Mouse (Mus musculus) heart, postnatal 0 days (tissue): ENCODE measurements around the gene Itga8. TPM values are rescaled to one million over a fixed set of nuclear protein-coding genes. Genes with fewer than 3 reads are reported as not detected.

ENCODE experiments used
- ATAC-seq: fragments of 200-750 bp; cut with Nextera tagmentation; 2 replicates; pipeline ENCODE4 v1.8.0; 2017; ENCODE audit warnings: low read depth, moderate number of reproducible peaks, moderate library complexity; ENCODE audit not compliant: insufficient read depth
- DNase-seq: peaks from one replicate; pipeline ENCODE4 v3.0.0-alpha.2; 2016; ENCODE audit warnings: low spot score
- H3K27ac ChIP-seq: fragments of 300-500 bp; sonication (generic); 2 replicates; pipeline ENCODE4 v1.5.1; 2014; ENCODE audit warnings: low read depth, mild to moderate bottlenecking
- H3K27me3 ChIP-seq: fragments of 300-500 bp; sonication (generic); 2 replicates; pipeline ENCODE4 v1.6.1; 2014; ENCODE audit warnings: low read length, mixed read lengths; ENCODE audit not compliant: control insufficient read depth, insufficient read depth
- H3K36me3 ChIP-seq: fragments of 300-500 bp; sonication (generic); replicated peaks from 2 replicates; pipeline ENCODE4 v1.6.1; 2014; ENCODE audit warnings: low read length, mixed read lengths; ENCODE audit not compliant: control insufficient read depth, insufficient read depth
- H3K4me1 ChIP-seq: fragments of 300-500 bp; sonication (generic); 2 replicates; pipeline ENCODE4 v1.6.1; 2014; ENCODE audit warnings: antibody characterized with exemption; ENCODE audit not compliant: control insufficient read depth, insufficient read depth
- H3K4me2 ChIP-seq: fragments of 300-500 bp; sonication (generic); 2 replicates; pipeline ENCODE4 v1.6.1; 2014; ENCODE audit warnings: low read depth, mild to moderate bottlenecking, low read length, moderate library complexity
- H3K4me3 ChIP-seq: fragments of 300-500 bp; sonication (generic); 2 replicates; pipeline ENCODE4 v1.5.1; 2014; ENCODE audit warnings: low read depth, low read length
- H3K9ac ChIP-seq: fragments of 300-500 bp; sonication (generic); replicated peaks from 2 replicates; pipeline ENCODE4 v1.6.1; 2014; ENCODE audit warnings: low read depth, low read length, mixed read lengths
- H3K9me3 ChIP-seq: fragments of 300-500 bp; sonication (generic); replicated peaks from 2 replicates; pipeline ENCODE4 v1.6.1; 2016; ENCODE audit warnings: low read length; ENCODE audit not compliant: control insufficient read depth
- CTCF ChIP-seq: IDR thresholded peaks from 2 replicates; pipeline ENCODE4 v1.5.1; 2016; ENCODE audit warnings: antibody characterized with exemption, control low read depth, low read depth
- EP300 ChIP-seq: IDR thresholded peaks from 2 replicates; pipeline ENCODE4 v1.6.1; 2016; ENCODE audit warnings: antibody characterized with exemption, low read depth
- WGBS: fragments of 180-500 bp; shearing (Covaris S2); extraction: QIAGEN DNeasy Blood & Tissue Kit; methylation state at CpG from one replicate; pipeline ENCODE4 v1.1.7; 2014; 5-methylcytosine and 5-hydroxymethylcytosine counted together
- polyA plus RNA-seq: library from polyadenylated mRNA; unstranded; fragments of >200 nt; fragmentation: Nextera tagmentation; extraction: Ambion mirVana; gene quantifications from 2 replicates; pipeline ENCODE4 v1.2.1, GENCODE M21; 2015
- total RNA-seq: library from RNA; depleted of rRNA; stranded (reverse); fragments of >200 nt; gene quantifications from 2 replicates; pipeline ENCODE4 v1.2.3, GENCODE M21; 2014; ENCODE audit warnings: low replicate concordance

Gene Itga8
- total and polyA plus RNA-seq, 2 experiments from 2014 or later: 5.6 to 15.0 TPM

DNA sequence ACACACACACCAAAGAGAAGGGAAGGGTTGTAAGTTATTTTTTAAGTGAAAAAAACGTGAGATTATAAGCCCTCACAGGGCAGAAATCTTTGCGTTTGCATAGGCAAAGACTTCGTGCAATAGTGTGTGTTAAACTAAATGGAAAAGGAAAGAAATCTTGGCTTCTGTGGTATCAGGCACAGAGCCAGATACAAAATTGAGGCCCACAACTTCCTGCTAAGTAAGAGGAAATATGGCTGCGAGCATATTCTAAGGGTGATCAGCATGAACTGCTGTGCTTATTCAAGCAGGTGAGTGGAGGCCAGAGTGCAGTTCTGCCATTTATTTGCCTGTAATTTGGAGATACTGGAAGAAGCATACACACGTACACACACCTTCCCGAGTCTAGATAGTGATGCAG, 93.6 kb downstream of the Itga8 start:
- TF ChIP-seq CTCF: no peak
- no peak for TF ChIP-seq EP300
- Histone ChIP-seq H3K9me3 (no peaks in the 10 kb centered on the region), H3K27me3 (no peaks in the 10 kb centered on the region), H3K27ac (no peak overlapping the region), H3K9ac (no peak overlapping the region), H3K4me3 (no peak overlapping the region), H3K4me1 (no peaks in the 10 kb centered on the region; the same call in 1 of the 2 replicates), H3K4me2 (no peak overlapping the region), H3K36me3 (no peaks in the 10 kb centered on the region)
- DNase-seq (no peak), ATAC-seq (no peak)
- 60% methylated on average over 6 of the region's 6 CpGs for WGBS

DNA sequence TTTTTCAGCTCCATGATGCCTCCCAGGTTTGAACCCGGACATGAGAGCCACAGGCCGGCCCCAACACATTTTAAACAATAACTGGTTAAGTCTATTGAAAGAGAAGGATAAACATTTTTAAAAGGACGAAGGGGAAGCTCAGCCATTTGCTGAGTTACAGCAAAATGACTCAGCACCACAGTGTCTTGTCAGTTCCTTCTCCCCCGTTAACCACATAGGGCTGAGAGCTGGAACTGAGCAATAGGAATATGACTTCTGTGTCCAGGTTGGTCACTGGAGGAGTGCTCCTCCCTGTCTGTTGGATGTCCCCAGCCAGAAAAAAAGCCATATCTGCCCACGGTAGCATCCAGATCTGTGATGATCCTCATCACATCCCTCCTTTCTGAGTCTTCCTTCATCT, 95.4 kb downstream of the Itga8 start:
- no peaks in the 10 kb centered on the region for H3K4me1 ChIP-seq
- 60% methylated on average over 5 of the region's 5 CpGs for WGBS
- TF ChIP-seq CTCF: no peak
- no peak for TF ChIP-seq EP300
- no peak overlapping the region for H3K9ac ChIP-seq
- no peak for DNase-seq
- no peak overlapping the region for H3K4me3 ChIP-seq
- H3K36me3 ChIP-seq: no peaks in the 10 kb centered on the region
- no peak for ATAC-seq
- no peak overlapping the region for H3K4me2 ChIP-seq
- H3K27me3 ChIP-seq: no peaks in the 10 kb centered on the region
- no peaks in the 10 kb centered on the region for H3K9me3 ChIP-seq
- no peak overlapping the region for H3K27ac ChIP-seq

DNA sequence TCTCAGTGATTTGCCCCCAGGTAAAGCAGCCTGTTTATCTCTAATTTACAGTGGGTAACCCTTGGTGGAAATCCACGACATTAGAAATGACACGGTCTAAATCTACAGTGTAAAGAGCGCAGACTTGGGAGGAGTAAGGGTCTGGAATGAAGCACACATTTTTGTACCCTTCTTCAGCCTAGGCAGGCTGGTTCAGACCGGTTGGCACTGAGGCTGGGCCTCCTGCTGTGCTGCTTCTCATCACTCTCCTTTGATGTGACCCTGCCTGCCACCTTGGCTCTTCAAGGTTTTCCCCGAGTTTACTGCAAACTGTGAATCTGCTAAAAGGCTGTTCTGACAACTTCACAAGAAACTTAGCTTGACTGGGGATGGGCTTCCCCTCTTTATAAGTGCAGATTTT, 95.8 kb downstream of the Itga8 start:
- 49% methylated on average over 5 of the region's 5 CpGs for WGBS
- ATAC-seq: no peak
- Histone ChIP-seq H3K4me2 (no peak overlapping the region), H3K27ac (no peak overlapping the region), H3K36me3 (no peaks in the 10 kb centered on the region), H3K9me3 (no peaks in the 10 kb centered on the region), H3K4me1 (no peaks in the 10 kb centered on the region), H3K27me3 (no peaks in the 10 kb centered on the region), H3K9ac (no peak overlapping the region), H3K4me3 (no peak overlapping the region)
- DNase-seq: no peak
- TF ChIP-seq CTCF: no peak
- no peak for TF ChIP-seq EP300

DNA sequence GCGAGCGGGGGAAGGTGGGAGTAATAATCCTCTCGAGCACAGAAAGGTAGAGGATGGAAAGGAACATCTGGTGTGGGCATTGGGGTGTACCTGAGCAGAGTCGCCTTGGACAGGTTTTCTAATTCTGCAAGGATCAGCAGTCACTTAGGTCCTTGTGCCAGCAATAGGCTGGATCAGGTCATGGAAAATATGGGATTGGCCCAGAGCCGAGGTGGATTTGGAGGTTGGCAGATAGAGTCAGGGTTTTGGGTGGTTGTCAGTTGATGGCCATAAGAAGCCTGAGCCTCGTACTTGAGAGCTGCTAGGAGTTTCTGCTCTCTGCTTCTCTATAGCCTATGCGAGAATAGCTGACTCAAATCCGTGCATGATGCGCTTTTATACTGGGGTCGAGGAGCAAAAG, 98.5 kb downstream of the Itga8 start:
- Histone ChIP-seq H3K27ac (no peak overlapping the region), H3K9me3 (no peaks in the 10 kb centered on the region), H3K9ac (no peak overlapping the region), H3K4me3 (no peak overlapping the region), H3K27me3 (no peaks in the 10 kb centered on the region), H3K36me3 (no peaks in the 10 kb centered on the region), H3K4me2 (no peak overlapping the region), H3K4me1 (no peaks in the 10 kb centered on the region)
- WGBS: 86% methylated on average over 10 of the region's 10 CpGs
- ATAC-seq (no peak), DNase-seq (no peak)
- TF ChIP-seq EP300: no peak
- no peak for TF ChIP-seq CTCF

GRCm38 (mm10) chr2:12198699-12199098, 103.0 kb downstream of the Itga8 start:
- Histone ChIP-seq H3K27ac (no peak overlapping the region), H3K4me1 (no peaks in the 10 kb centered on the region), H3K27me3 (no peaks in the 10 kb centered on the region), H3K9ac (no peak overlapping the region), H3K4me2 (no peak overlapping the region), H3K9me3 (no peaks in the 10 kb centered on the region), H3K36me3 (no peaks in the 10 kb centered on the region), H3K4me3 (no peak overlapping the region)
- ATAC-seq (no peak), DNase-seq (no peak)
- 69% methylated on average over 7 of the region's 7 CpGs for WGBS
- TF ChIP-seq CTCF (no peak), EP300 (no peak)

GRCm38 (mm10) chr2:12198214-12198613, 103.5 kb downstream of the Itga8 start:
- DNase-seq (no peak), ATAC-seq (no peak)
- no peak overlapping the region for H3K27ac ChIP-seq
- TF ChIP-seq EP300 (no peak), CTCF (no peak)
- no peaks in the 10 kb centered on the region for H3K27me3 ChIP-seq
- H3K9me3 ChIP-seq: no peaks in the 10 kb centered on the region
- no peaks in the 10 kb centered on the region for H3K36me3 ChIP-seq
- no peak overlapping the region for H3K4me3 ChIP-seq
- no peak overlapping the region for H3K9ac ChIP-seq
- no peaks in the 10 kb centered on the region for H3K4me1 ChIP-seq
- 78% methylated on average over 3 of the region's 3 CpGs for WGBS
- H3K4me2 ChIP-seq: no peak overlapping the region
